Mouse (Mus musculus) erythroblast, embryonic 14.5 days (primary cell): ENCODE measurements at regions not wholly inside any gene's neighbourhood (a gene's known extent, or its start where the extent isn't known, plus 50 kb on each side); places are given as distances from the start of the nearest gene placed in this dataset.

Source experiments
- GATA1 ChIP-seq: IDR thresholded peaks from 2 replicates; pipeline ENCODE4 v1.6.1; 2012; ENCODE audit warnings: low read length, inconsistent platforms, mixed read lengths
- TAL1 ChIP-seq: IDR thresholded peaks from 3 replicates; pipeline ENCODE4 v1.6.1; 2012; ENCODE audit warnings: low read length, inconsistent platforms, mixed read lengths

GRCm38 (mm10) chr10:9013549-9013925, 127.7 kb upstream of the Sash1 start:
- TF ChIP-seq GATA1 (no peak), TAL1 (no peak)
